Mouse (Mus musculus): ENCODE measurements at regions not wholly inside any gene's neighbourhood (a gene's known extent, or its start where the extent isn't known, plus 50 kb on each side); places are given as distances from the start of the nearest gene placed in this dataset.

GRCm38 (mm10) chr8:77815648-77815971 lies 91.3 kb upstream of the Ednra start:
- TF ChIP-seq CTCF (IDR thresholded peaks at IDR 0.05 in 2 of 3, conservative IDR thresholded peaks at IDR 0.05 in 1 of 3; ENCODE audit: control insufficient read depth in 1 of 3, insufficient read depth in 1 of 3, low read depth in 2 of 3, low read length in 3 of 3, poor library complexity in 1 of 3, severe bottlenecking in 1 of 3) (no peak), ELF1 (IDR thresholded peaks at IDR 0.05; ENCODE audit: low read depth, low read length) (no peak), TBP (IDR thresholded peaks at IDR 0.05; ENCODE audit: low read depth, low read length) (no peak), TAL1 (IDR thresholded peaks at IDR 0.05; ENCODE audit: low read length) (no peak), MAFK (IDR thresholded peaks at IDR 0.05; ENCODE audit: borderline replicate concordance, low read depth, low read length) (no peak), CHD2 (IDR thresholded peaks at IDR 0.05; ENCODE audit: low read length) (no peak), E2F4 (IDR thresholded peaks at IDR 0.05; ENCODE audit: borderline replicate concordance, low read depth, low read length) (no peak), ZNF384 (IDR thresholded peaks at IDR 0.05; ENCODE audit: low read depth, low read length) (no peak), POLR2A (IDR thresholded peaks at IDR 0.05; ENCODE audit: control insufficient read depth in 1 of 2, insufficient read depth in 1 of 2, low read depth in 1 of 2, low read length in 2 of 2, poor library complexity in 1 of 2) (no peak), USF1 (IDR thresholded peaks at IDR 0.05; ENCODE audit: low read depth, low read length) (no peak), ZC3H11A (IDR thresholded peaks at IDR 0.05; ENCODE audit: low read depth, low read length) (no peak), GABPA (IDR thresholded peaks at IDR 0.05; ENCODE audit: low read depth, low read length) (no peak)
